Mouse (Mus musculus) limb, embryonic 10.5 days (tissue): ENCODE measurements around the gene Cxcr5. TPM values are rescaled to one million over a fixed set of nuclear protein-coding genes. Genes with fewer than 3 reads are reported as not detected.

Experiments
- DNase-seq: peaks from one replicate; pipeline ENCODE4 v3.0.0-alpha.2; 2017; ENCODE audit warnings: low spot score
- H3K27ac ChIP-seq: fragments of 300-500 bp; sonication (generic); 2 replicates; pipeline ENCODE4 v1.5.1; 2016; ENCODE audit warnings: mild to moderate bottlenecking
- H3K27me3 ChIP-seq: fragments of 300-500 bp; sonication (generic); 2 replicates; pipeline ENCODE4 v1.6.1; 2016; ENCODE audit warnings: low read depth, mild to moderate bottlenecking; ENCODE audit not compliant: poor library complexity, severe bottlenecking
- H3K36me3 ChIP-seq: fragments of 300-500 bp; sonication (generic); 2 replicates; pipeline ENCODE4 v1.6.1; 2016; ENCODE audit warnings: mild to moderate bottlenecking, moderate library complexity
- H3K4me1 ChIP-seq: fragments of 300-500 bp; sonication (generic); 2 replicates; pipeline ENCODE4 v1.6.1; 2016
- H3K4me3 ChIP-seq: fragments of 300-500 bp; sonication (generic); 2 replicates; pipeline ENCODE4 v1.5.1; 2016; ENCODE audit warnings: mild to moderate bottlenecking, moderate library complexity
- H3K9me3 ChIP-seq: fragments of 300-500 bp; sonication (generic); replicated peaks from 2 replicates; pipeline ENCODE4 v1.6.1; 2016; ENCODE audit warnings: mild to moderate bottlenecking
- WGBS: fragments of 180-500 bp; shearing (Covaris S2); methylation state at CpG from one replicate; pipeline ENCODE4 v1.1.7; 2016; 5-methylcytosine and 5-hydroxymethylcytosine counted together
- polyA plus RNA-seq: library from polyadenylated mRNA; unstranded; fragments of >200 nt; fragmentation: Nextera tagmentation; extraction: Ambion mirVana; gene quantifications from 2 replicates; pipeline ENCODE4 v1.2.1, GENCODE M21; 2016

Gene Cxcr5
- polyA plus RNA-seq, 1 experiment from 2014 or later, result not detected

DNA sequence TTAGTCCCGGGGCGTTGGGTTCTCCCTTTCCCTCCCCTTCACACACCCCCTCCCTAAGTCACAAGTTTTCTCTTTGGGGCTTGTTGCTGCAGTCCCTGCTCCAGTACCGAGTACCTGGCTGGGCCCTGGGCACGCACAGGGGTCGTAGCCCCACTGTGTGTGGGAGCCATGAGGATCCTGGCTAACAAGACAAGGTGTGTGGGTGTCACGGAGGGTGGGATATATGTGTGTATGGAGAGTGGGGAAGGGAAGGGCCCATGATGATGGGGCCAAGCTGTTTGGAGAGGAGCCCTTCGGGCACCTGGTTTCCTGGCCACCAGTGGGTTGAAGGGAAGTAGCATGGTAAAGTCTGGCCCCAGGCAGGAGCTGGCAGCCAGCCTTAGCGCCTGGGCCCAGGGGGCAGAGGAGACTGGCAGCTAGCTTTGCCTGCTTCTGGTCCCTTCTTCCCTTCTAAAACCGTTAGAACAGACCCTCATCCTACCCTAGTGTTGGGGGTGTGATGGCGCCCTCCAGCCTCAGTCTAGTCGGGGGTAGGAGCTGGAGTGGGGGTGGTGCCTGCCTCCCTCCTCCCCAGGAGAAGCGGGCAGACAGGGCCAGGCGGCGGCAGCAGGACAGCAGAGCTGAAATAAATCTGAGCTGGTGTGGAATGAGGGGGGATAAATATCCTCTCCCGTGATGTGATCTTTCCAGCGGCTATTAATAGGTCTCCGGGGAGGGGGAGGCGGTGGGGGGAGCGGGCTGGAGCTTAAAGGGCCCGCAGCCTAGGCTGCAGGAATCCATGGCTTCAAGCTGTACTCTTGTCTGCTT, 62.1 kb downstream of the Cxcr5 start:
- H3K4me1 ChIP-seq, result peaks cover 76% of the 10 kb centered on the region
- H3K9me3 ChIP-seq, result no peaks in the 10 kb centered on the region
- H3K4me3 ChIP-seq, result peak overlapping the region; percentile 59
- DNase-seq, result peak; percentile 69
- H3K36me3 ChIP-seq, result peaks cover 42% of the 10 kb centered on the region
- H3K27ac ChIP-seq, result peak overlapping the region; percentile 92
- H3K27me3 ChIP-seq, result no peaks in the 10 kb centered on the region
- 5% methylated on average over 20 of the region's 20 CpGs for WGBS

DNA sequence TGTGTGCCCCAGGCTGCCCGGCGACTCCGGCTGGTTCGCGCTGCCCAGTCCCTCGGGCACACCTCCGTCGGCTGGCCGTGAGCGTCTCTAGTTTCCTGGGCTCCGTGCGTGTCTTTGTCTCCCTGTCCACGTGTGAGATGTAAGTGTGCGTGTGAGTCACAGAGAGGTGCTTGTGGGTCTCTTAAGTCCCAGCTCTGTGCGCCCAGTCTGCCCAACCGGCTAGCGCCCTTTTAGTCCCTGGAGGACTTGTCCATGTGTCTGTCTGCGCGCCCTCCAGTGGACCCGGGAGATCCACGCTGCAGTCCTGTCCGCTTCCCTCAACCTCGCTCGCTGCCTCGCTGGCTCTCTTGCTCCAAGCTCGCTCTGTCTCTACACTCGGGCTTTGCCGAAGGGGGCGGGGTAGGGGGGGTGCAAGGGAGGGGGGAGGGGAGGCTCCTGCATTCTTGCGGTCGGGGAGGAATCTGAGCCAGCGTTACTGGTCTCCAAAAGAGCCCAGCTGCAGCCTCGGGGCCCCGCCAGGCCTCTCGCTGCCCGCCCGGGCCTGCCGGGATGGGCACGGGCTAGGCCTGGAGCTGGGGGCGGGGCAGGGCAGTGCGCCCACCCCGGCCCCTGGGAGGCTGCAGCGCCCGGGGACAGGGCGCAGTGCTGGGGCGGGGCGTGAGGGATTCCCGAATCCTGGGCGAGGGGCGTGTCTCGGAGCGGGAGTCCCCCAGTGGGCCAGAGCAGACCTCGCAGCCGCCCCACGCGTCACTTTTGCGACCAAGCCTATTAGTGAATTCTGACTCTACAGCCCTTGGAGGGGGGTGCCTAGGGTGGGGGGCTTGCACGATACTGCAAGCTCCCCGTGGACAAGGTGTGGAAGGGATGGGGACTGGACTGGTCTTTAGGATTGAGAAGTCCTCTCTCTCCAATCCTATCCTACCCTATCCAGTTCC, 63.0 kb downstream of the Cxcr5 start:
- under 1% methylated on average over 59 of the region's 59 CpGs for WGBS
- H3K4me1 ChIP-seq, result peaks cover 84% of the 10 kb centered on the region

DNA sequence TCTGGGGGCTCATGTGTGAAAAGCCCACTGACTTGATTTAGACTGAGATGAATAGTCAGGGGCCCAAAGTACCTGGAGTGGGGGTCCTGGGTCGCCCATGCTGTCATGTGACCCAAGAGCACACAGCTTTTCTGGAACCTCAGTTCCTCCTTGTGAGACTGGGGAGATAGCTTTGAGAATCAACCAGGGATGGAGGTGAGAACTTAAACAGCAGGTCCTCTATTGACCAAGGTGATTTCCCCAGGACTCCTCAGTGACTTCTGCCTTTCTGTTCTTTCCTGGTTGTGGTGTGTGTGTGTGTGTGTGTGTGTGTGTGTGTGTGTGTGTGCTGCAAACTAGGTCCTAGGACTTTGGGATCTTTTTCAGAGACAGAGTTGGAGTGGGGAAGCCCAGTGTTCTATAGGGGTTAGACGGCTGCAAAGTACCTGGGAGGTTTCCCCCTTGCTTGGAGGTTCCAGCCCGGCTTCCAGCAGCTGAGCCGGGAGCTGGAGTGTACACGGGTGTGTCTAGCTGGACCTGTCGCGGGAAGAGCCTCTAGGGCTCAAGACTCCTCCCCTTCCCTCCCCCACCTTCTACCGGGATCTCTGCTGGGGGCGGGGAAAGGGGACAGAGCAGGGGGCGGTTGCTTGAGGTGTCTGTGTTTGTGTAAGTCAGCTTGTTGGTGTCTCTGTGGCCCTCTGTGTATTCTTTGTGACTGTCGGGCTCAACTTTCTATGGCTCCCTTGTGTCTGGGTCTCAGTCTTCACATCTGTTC, 63.9 kb downstream of the Cxcr5 start:
- H3K27ac ChIP-seq, result peak overlapping the region; percentile 92
- DNase-seq, result peak; percentile 69
- no peaks in the 10 kb centered on the region for H3K27me3 ChIP-seq
- no peaks in the 10 kb centered on the region for H3K9me3 ChIP-seq
- H3K4me3 ChIP-seq, result peak overlapping the region; percentile 59
- WGBS, result 2% methylated on average over 11 of the region's 11 CpGs
- H3K36me3 ChIP-seq, result peaks cover 25% of the 10 kb centered on the region
- H3K4me1 ChIP-seq, result peaks cover 93% of the 10 kb centered on the region

More for the DNA sequence above, 63.0 kb downstream of the Cxcr5 start:
- Histone ChIP-seq H3K9me3 (no peaks in the 10 kb centered on the region), H3K4me3 (peak overlapping the region; percentile 59), H3K27me3 (no peaks in the 10 kb centered on the region), H3K27ac (peak overlapping the region; percentile 92), H3K36me3 (peaks cover 34% of the 10 kb centered on the region)
- DNase-seq, result peak; percentile 91

DNA sequence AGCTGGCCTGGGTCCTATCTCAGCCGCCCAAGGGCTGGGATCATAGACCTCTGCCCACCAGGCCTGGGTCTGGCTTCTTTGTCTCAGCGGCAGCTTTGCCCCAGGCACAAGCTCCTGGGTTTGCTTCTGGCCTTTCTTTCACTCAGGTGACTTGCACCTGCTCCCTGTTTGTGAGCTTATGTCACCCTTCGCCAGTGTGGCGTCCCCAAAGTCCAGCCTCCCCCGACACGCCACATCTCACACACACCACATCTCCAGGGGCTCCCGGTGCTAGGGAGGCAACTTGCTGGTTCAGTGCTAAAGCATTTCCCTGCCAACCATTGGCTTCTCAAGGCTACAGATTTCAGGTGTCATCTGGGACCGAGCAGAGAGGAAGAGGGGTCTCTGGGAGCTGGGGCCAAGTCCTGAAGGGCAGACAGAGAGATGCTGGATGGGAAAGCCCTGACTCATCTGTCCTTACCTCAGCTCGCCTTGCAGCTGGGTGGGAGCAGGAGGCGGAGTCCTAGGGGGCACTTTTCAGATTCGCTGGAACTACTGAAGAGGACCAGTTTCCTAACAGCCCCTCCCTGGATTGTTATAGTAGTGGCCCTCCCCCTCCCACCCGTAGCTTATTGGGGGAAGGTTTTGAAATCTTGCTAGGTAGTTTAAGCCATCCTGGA, 64.7 kb downstream of the Cxcr5 start:
- Histone ChIP-seq H3K27me3 (no peaks in the 10 kb centered on the region), H3K27ac (peak overlapping the region; percentile 92), H3K9me3 (no peaks in the 10 kb centered on the region), H3K36me3 (peaks cover 24% of the 10 kb centered on the region), H3K4me3 (no peak overlapping the region), H3K4me1 (peaks cover 97% of the 10 kb centered on the region)
- 47% methylated on average over 12 of the region's 12 CpGs for WGBS
- DNase-seq, result no peak

DNA sequence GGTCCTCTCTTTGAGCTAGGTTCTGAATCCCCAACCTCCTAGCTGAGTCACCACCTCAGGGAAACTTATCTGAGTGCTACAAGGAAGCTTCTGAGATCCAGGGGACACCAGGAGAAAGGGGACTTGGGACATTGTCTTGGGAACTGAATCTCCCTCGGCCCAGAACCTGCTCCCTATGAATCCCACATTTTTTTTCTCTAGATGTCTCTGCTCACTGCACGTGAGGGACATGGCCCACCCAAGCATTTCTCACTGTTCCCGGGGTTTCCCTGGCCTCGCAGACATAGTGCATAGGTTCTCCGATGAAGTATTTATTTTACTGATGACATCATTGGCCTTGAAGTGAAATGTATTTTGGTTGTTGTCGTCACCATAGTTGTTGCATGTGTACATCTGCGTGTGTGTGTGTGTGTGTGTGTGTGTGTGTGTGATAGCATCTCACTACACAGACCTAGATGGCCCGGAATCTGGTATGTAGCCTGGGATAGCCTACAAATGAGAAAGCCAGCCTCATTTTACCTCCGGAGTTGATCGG, 65.8 kb downstream of the Cxcr5 start:
- Histone ChIP-seq H3K27ac (peak overlapping the region; percentile 83; the same call in 1 of the 2 replicates), H3K4me1 (peaks cover 97% of the 10 kb centered on the region), H3K9me3 (no peaks in the 10 kb centered on the region), H3K27me3 (no peaks in the 10 kb centered on the region), H3K4me3 (no peak overlapping the region), H3K36me3 (peaks cover 22% of the 10 kb centered on the region)
- no peak for DNase-seq
- WGBS, result 91% methylated on average over 10 of the region's 10 CpGs

DNA sequence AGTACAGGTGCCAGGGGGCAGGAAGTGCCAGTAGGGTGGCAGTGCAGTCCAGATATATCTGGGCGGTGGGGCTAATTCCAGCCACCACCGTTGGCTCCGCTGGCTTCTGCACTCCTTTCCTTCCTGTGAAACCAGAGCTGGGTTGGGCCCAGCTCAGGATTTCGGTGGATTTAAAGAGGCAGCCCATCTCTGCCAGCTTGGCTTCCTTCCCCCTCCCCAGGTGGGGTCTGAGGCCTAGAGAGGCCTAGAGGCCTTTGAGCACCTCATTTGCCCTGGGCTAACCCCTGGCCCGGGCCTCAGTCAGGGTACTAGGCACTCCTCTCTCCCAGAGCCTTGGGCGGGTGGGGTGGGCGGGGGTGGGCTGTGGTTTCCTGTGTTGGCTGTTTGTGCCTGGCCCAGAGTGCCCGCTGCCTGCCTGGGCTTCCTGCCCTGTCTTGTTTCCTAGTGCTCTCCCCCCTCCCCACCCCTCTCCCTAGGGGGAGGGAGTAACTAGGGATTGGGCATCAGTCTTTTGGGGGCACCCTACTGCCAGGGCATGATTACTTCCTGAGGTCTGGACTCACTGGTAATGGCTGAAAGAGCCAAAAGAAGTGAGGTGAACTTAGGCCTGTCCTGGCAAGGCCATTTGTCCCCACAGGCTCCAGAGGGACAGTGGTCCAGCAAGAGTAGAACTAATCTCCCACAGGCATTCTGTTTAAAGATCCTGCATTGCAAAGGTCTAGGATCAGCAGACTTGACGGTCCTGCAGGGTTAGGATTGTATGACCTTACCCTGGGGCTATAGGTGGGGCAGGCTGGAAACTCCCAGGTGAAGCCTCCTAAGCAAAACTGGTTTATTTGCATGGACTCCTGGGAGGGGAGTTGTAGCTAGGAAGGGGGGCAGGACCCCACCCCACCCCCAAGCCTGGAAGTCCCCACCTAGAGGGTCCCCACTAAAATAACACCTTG, 66.5 kb downstream of the Cxcr5 start:
- WGBS, result 36% methylated on average over 9 of the region's 9 CpGs
- DNase-seq, result no peak
- Histone ChIP-seq H3K4me1 (peaks cover 97% of the 10 kb centered on the region), H3K4me3 (peak overlapping the region; percentile 31; the same call in 1 of the 2 replicates), H3K36me3 (peaks cover 17% of the 10 kb centered on the region), H3K27me3 (no peaks in the 10 kb centered on the region), H3K27ac (peak overlapping the region; percentile 83), H3K9me3 (no peaks in the 10 kb centered on the region)

DNA sequence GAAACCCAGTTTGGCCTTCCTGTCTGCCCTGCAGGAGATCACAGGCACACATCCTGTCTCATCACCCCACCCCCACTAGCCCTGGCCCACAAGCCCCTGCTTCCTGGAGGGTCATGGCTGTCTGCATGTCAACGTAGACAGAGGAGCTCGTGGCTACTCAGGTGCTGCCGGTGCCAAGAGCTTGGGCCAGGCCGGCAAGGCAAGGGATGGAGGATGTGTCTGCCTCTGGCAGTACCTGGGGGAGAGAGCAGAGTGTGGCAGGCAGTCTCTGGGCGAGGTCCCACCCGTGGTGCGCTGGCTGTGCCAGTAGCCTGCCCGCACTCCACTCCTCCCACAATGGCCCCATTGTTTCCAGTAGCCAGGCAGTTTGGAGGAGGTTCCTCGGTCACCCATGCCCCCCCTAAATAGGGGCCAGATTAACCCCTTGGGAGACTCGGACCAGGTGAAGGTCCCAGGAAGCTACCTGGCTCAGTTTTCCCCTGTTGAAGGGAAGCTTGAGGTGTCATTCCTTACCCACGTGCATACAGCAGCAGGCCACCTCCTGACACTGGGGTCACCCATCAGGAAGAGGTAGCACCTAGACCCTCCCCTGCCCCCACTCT, 67.3 kb downstream of the Cxcr5 start:
- DNase-seq, result no peak
- peaks cover 17% of the 10 kb centered on the region for H3K36me3 ChIP-seq
- H3K27ac ChIP-seq, result peak overlapping the region; percentile 83
- no peaks in the 10 kb centered on the region for H3K9me3 ChIP-seq
- peak overlapping the region; percentile 31 for H3K4me3 ChIP-seq
- H3K4me1 ChIP-seq, result peaks cover 97% of the 10 kb centered on the region
- H3K27me3 ChIP-seq, result no peaks in the 10 kb centered on the region
- WGBS, result 25% methylated on average over 11 of the region's 11 CpGs

DNA sequence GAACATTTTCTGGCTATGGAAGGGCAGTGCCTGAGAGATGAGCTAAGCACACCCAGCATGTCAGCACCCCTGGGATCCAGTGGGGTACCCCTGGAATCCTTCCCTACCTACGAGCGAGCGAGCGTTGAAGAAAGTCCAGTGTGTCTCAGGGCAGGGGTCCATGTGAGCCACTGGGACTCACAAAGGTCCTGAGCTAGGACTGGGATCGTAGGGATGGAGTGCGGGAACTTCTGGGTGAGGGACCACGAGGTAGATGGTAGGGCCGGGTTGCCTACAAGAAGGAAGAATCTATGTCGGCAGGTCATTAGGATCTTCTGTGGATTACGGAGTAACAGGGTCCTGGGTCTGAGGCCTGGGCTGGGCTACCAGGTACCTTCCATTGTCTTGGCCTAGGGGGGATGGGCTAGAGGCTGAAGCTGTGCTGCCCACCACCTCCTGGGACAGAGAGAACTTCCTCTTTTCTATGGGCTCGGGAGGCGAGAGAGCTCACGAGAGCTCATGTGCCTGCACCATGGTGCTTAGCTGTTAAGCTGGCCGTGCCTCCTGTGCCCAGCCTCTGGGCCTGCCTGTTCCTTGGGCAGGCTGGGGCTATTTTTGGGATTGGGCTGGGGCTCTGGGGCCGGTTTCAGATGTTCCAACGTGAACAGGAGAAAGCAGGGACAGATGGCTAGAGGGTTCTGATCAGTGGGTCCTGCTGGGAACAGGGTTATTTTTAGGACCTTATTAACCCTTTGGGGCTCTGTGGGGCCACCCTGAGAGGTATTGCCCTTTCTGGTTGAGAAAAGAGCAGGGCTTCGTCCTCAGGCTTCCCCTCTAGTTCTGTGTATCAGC, 68.8 kb downstream of the Cxcr5 start:
- Histone ChIP-seq H3K27me3 (no peaks in the 10 kb centered on the region), H3K9me3 (no peaks in the 10 kb centered on the region), H3K4me3 (no peak overlapping the region), H3K36me3 (peaks cover 20% of the 10 kb centered on the region), H3K27ac (peak overlapping the region; percentile 83), H3K4me1 (peaks cover 97% of the 10 kb centered on the region)
- 72% methylated on average over 17 of the region's 17 CpGs for WGBS
- DNase-seq, result no peak

DNA sequence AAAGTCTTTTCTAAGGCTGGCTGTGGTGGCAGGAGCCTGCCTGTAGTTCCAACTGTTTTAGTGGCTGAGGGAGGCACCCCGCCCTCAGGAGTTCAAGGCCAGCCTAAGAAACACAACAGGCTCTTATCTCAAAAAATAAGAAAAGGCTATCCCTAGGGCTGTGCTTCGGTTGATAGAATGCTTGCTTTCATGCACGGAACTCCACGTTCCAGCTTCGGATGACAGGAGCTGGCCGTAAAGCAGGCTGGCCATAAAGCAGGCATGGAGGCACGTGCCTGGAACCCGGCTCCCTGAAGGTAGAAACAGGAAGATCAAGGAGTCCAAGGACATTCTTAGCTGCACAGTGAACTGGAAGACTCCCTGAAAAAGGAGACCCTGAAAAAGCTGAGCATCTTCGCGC, 70.3 kb downstream of the Cxcr5 start:
- Histone ChIP-seq H3K27ac (peak overlapping the region; percentile 96; the same call in 1 of the 2 replicates), H3K27me3 (no peaks in the 10 kb centered on the region), H3K9me3 (no peaks in the 10 kb centered on the region), H3K4me1 (peaks cover 97% of the 10 kb centered on the region), H3K36me3 (peaks cover 19% of the 10 kb centered on the region), H3K4me3 (0 out of 2 replicates have a peak overlapping the region, but pooled peaks have one; percentile 94)
- DNase-seq, result no peak
- 57% methylated on average over 10 of the region's 10 CpGs for WGBS
